Mouse (Mus musculus) limb, embryonic 14.5 days (tissue): ENCODE measurements around the gene Stpg1. TPM values are rescaled to one million over a fixed set of nuclear protein-coding genes. Genes with fewer than 3 reads are reported as not detected.
A peak's percentile ranks its signal among the peaks of the same experiment; 100 is the strongest.

ENCODE experiments used
- ATAC-seq: fragments of 200-750 bp; cut with Nextera tagmentation; 2 replicates; pipeline ENCODE4 v1.8.0; 2017; ENCODE audit warnings: low read depth, moderate number of reproducible peaks, moderate TSS enrichment; ENCODE audit not compliant: low FRiP score
- DNase-seq: peaks from one replicate; pipeline ENCODE4 v3.0.0-alpha.2; 2015; ENCODE audit warnings: low spot score
- H3K27ac ChIP-seq: fragments of 300-500 bp; sonication (generic); replicated peaks from 2 replicates; pipeline ENCODE4 v1.5.1; 2014; ENCODE audit warnings: low read depth, mild to moderate bottlenecking, low read length, moderate library complexity, mixed read lengths
- H3K27me3 ChIP-seq: fragments of 300-500 bp; sonication (generic); 2 replicates; pipeline ENCODE4 v1.6.1; 2014; ENCODE audit warnings: low read length, mixed read lengths; ENCODE audit not compliant: control insufficient read depth, insufficient read depth
- H3K36me3 ChIP-seq: fragments of 300-500 bp; sonication (generic); 2 replicates; pipeline ENCODE4 v1.6.1; 2014; ENCODE audit warnings: mild to moderate bottlenecking, low read length, moderate library complexity, mixed read lengths; ENCODE audit not compliant: control insufficient read depth, insufficient read depth
- H3K4me1 ChIP-seq: fragments of 300-500 bp; sonication (generic); 2 replicates; pipeline ENCODE4 v1.6.1; 2014; ENCODE audit warnings: antibody characterized with exemption, low read length, mixed read lengths; ENCODE audit not compliant: control insufficient read depth, insufficient read depth
- H3K4me2 ChIP-seq: fragments of 300-500 bp; sonication (generic); replicated peaks from 2 replicates; pipeline ENCODE4 v1.6.1; 2014; ENCODE audit warnings: low read depth, mild to moderate bottlenecking, low read length, moderate library complexity; ENCODE audit not compliant: severe bottlenecking
- H3K4me3 ChIP-seq: fragments of 300-500 bp; sonication (generic); replicated peaks from 2 replicates; pipeline ENCODE4 v1.5.1; 2014; ENCODE audit warnings: low read length
- H3K9ac ChIP-seq: fragments of 300-500 bp; sonication (generic); 2 replicates; pipeline ENCODE4 v1.6.1; 2014; ENCODE audit warnings: mild to moderate bottlenecking, low read depth, low read length, moderate library complexity; ENCODE audit not compliant: severe bottlenecking
- H3K9me3 ChIP-seq: fragments of 300-500 bp; sonication (generic); 2 replicates; pipeline ENCODE4 v1.6.1; 2016; ENCODE audit warnings: low read length; ENCODE audit not compliant: control insufficient read depth
- POLR2A ChIP-seq: fragments of 200-500 bp; IDR thresholded peaks from 2 replicates; pipeline ENCODE4 v1.8.0; 2012; ENCODE audit warnings: inconsistent platforms, mild to moderate bottlenecking, moderate library complexity, borderline replicate concordance; ENCODE audit not compliant: insufficient read depth, insufficient read length; ENCODE audit errors: extremely low read depth
- WGBS: fragments of 180-500 bp; shearing (Covaris S2); extraction: QIAGEN DNeasy Blood & Tissue Kit; methylation state at CpG from one replicate; pipeline ENCODE4 v1.1.7; 2014; 5-methylcytosine and 5-hydroxymethylcytosine counted together
- polyA plus RNA-seq, 2 experiments: library from polyadenylated mRNA; depleted of rRNA in 1 of 2; stranded (reverse) in 1 of 2; unstranded in 1 of 2; fragments of >200 nt; fragmentation: Nextera tagmentation in 1 of 2; extraction: Ambion mirVana in 1 of 2; gene quantifications; 2 replicates each; pipeline versions ENCODE4 v1.2.1 to v1.2.3; 2012 to 2014

The Stpg1 gene
- polyA plus RNA-seq, 2 experiments, result 0.15 to 0.20 TPM

DNA sequence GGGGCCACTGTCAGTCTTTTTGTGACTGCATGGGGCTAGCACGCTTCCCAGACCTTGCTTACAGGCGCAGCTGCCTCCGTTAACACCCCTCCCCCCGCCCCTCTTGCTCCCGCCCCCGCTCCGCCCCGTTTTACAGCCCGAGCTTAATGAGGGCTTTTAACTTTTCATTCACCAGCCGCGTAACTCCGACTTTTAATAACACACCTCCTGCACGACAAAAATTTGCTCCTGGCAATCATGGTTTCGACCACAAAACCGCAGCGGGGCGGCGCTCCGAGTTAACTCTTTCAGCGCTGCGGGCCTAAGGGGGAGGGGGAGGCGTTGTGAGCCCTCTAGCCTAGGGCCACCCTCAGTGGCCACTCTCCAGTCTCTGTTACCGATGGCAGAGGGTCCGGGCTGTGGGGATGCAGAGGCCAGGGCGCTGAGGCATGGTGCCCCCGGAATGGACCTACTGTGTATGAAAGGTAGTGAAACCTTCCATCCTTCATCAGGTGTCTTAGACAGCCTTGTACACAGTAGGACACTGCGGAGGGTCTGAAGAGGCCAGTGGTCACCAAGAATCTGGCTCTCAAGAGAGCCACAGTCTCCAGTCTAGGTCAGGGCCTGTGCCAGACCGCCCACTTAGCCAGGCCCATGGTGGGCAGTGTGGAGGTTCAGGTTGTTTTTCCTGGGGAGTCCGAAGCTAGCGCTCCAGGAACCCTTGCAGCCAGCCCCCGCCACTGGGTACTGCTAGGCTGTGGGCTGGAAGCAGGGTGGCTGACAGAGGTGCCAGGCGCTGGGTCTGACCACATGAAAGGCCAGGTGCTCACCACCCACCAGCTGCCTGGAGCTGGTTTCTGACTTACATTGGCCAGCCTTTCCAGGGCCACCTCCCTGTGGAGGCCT, 75.8 kb downstream of the Stpg1 start:
- H3K27ac ChIP-seq, result peak overlapping the region; percentile 61; the same call in 1 of the 2 replicates

DNA sequence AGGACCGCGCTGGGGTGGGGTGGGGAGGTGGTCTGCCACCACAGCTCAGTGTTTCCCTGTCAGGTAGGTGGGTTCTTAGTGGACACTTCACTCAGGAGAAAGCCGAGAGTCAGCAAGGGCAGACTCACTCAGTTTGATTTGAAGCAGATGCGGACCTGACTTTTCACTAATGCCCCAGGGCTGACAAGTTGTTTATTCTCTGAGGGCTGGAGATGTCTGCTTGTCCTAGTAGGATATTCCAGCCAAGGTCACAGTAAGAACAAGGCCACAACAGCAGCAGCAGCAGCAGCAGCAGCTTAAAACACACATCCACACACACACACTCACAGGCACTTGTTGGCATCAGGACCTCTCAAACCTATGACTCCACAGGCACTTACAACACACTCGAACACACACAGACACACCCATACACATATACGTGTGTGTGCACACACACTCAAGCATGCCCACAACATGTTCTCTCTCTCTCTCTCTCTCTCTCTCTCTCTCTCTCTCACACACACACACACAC, 76.5 kb downstream of the Stpg1 start:
- TF ChIP-seq POLR2A, result no peak
- no peak overlapping the region for H3K27ac ChIP-seq
- peak overlapping the region; percentile 53 for H3K4me2 ChIP-seq
- H3K9me3 ChIP-seq, result no peaks in the 10 kb centered on the region
- 18% methylated on average over 6 of the region's 6 CpGs for WGBS
- ATAC-seq, result no peak
- H3K9ac ChIP-seq, result no peak overlapping the region
- DNase-seq, result no peak
- H3K36me3 ChIP-seq, result no peaks in the 10 kb centered on the region
- H3K4me3 ChIP-seq, result peak overlapping the region; percentile 29
- peaks cover 53% of the 10 kb centered on the region for H3K4me1 ChIP-seq
- 0 out of 2 replicates have a peak, but pooled peaks cover 15% of the 10 kb centered on the region for H3K27me3 ChIP-seq

More for the DNA sequence above, 75.8 kb downstream of the Stpg1 start:
- DNase-seq (peak; percentile 76), ATAC-seq (peak; percentile 68)
- H3K36me3 ChIP-seq, result no peaks in the 10 kb centered on the region
- no peaks in the 10 kb centered on the region for H3K9me3 ChIP-seq
- peaks cover 55% of the 10 kb centered on the region for H3K4me1 ChIP-seq
- no peak for TF ChIP-seq POLR2A
- peak overlapping the region; percentile 53 for H3K4me2 ChIP-seq
- peak overlapping the region; percentile 31; the same call in 1 of the 2 replicates for H3K9ac ChIP-seq
- 7% methylated on average over 32 of the region's 32 CpGs for WGBS
- peak overlapping the region; percentile 29 for H3K4me3 ChIP-seq
- H3K27me3 ChIP-seq, result 0 out of 2 replicates have a peak, but pooled peaks cover 15% of the 10 kb centered on the region

DNA sequence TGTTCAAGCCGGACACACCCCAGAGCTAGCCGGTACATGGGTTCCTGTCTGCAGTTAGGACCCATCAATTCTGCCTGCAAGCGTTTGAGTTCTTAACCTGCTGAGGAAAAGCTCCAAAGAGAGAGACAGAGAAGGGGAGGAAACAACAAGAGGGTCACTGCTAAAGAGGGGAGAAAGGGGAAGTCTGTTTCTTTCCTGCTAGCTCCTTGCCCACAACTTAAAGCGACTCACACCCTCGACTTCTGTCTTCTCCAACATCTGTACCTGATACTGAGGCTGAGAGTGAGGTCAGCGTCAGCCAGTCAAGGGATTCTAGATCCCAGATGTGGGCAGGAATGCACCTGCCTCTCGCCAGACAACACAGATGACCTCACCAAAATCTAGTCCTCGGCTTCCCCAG, 77.7 kb downstream of the Stpg1 start:
- peak overlapping the region; percentile 32 for H3K4me3 ChIP-seq
- H3K36me3 ChIP-seq, result no peaks in the 10 kb centered on the region
- DNase-seq (no peak), ATAC-seq (no peak)
- H3K9ac ChIP-seq, result no peak overlapping the region
- H3K4me2 ChIP-seq, result peak overlapping the region; percentile 8
- H3K27ac ChIP-seq, result no peak overlapping the region
- peaks cover 49% of the 10 kb centered on the region for H3K4me1 ChIP-seq
- 0 out of 2 replicates have a peak, but pooled peaks cover 15% of the 10 kb centered on the region for H3K27me3 ChIP-seq
- no peaks in the 10 kb centered on the region for H3K9me3 ChIP-seq
- TF ChIP-seq POLR2A, result no peak
- WGBS, result 6% methylated on average over 8 of the region's 8 CpGs

DNA sequence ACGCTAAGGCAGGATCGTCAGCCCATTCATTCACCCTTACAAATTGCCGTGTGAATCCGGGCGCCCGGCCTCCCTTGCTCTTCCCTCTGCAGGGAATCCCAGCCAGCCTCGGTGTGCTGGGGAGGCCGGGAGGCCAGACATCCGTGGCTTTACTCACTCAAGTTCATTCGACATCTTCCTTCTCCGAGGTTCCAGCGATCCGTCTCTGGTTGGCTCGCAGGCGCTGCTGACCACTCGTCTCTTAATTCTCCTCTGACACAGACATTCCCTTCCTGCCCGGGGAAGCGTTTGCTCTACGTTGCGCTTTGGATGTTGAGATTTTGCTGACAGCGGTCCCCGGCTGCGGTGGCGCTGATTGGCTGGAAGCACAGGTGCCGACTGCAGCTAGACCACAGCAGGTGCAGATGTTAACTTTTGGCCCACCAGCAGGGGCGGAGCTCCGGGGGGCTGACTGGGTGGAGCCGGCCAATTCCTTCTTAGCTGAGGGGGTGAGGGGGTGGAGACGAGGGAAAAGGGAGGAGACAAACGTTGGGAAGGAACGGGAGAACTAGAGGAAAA, 78.7 kb downstream of the Stpg1 start, which contains the start of gene Grhl3:
Gene Grhl3 (minus strand): TSS at position 380 of the 558 bp plus-strand sequence.
- H3K4me3 ChIP-seq, result peak within 1 kb of the TSS; percentile 32
- H3K27me3 ChIP-seq, result 0 out of 2 replicates have a peak, but pooled peaks cover 15% of the 10 kb centered on the region
- no peaks in the 10 kb centered on the region for H3K36me3 ChIP-seq
- H3K27ac ChIP-seq, result no peak within 1 kb of the TSS
- H3K4me1 ChIP-seq, result peaks cover 38% of the 10 kb centered on the region
- WGBS, result under 1% methylated on average over 31 of the region's 31 CpGs
- H3K4me2 ChIP-seq, result peak within 1 kb of the TSS; percentile 43
- DNase-seq (no peak), ATAC-seq (peak; percentile 51)
- TF ChIP-seq POLR2A, result no peak
- no peaks in the 10 kb centered on the region for H3K9me3 ChIP-seq
- H3K9ac ChIP-seq, result 0 out of 2 replicates have a peak within 1 kb of the TSS, but pooled peaks have one; percentile 22
